Mouse (Mus musculus): Measurements from ENCODE around the gene Ccdc86. TPM values are rescaled to one million over a fixed set of nuclear protein-coding genes. Genes with fewer than 3 reads are reported as not detected.
A peak's percentile ranks its signal among the peaks of the same experiment; 100 is the strongest.

The Ccdc86 gene
- polyA plus RNA-seq, 1 experiment from 2014 or later = 26.6 TPM

GRCm38 (mm10) chr19:10901046-10901445 lies 48.0 kb downstream of the Ccdc86 start:
- WGBS = 87% methylated on average over 5 of the region's 5 CpGs

GRCm38 (mm10) chr19:10900315-10900714 lies 48.8 kb downstream of the Ccdc86 start:
- 64% methylated on average over 6 of the region's 6 CpGs for WGBS
- H3K4me1 ChIP-seq = peaks cover 26% of the 10 kb centered on the region
- H3K9ac ChIP-seq = no peak overlapping the region
- H3K27ac ChIP-seq = no peak overlapping the region
- H3K27me3 ChIP-seq = no peaks in the 10 kb centered on the region
- no peak for ATAC-seq (ENCODE audit: borderline replicate concordance, extremely low read depth, low FRiP score, low TSS enrichment)
- H3K4me2 ChIP-seq = no peak overlapping the region
- no peak overlapping the region for H3K4me3 ChIP-seq
- H3K36me3 ChIP-seq = peaks cover 77% of the 10 kb centered on the region
- H3K9me3 ChIP-seq = no peaks in the 10 kb centered on the region

More at GRCm38 (mm10) chr19:10901046-10901445, 48.0 kb downstream of the Ccdc86 start:
- Histone ChIP-seq H3K36me3 (peaks cover 85% of the 10 kb centered on the region), H3K4me2 (no peak overlapping the region), H3K27me3 (no peaks in the 10 kb centered on the region), H3K27ac (no peak overlapping the region), H3K9ac (no peak overlapping the region), H3K4me1 (peaks cover 32% of the 10 kb centered on the region), H3K9me3 (no peaks in the 10 kb centered on the region), H3K4me3 (no peak overlapping the region)
- ATAC-seq (ENCODE audit: borderline replicate concordance, extremely low read depth, low FRiP score, low TSS enrichment) = no peak

- H3K9ac ChIP-seq = no peak overlapping the region
- no peak overlapping the region for H3K27ac ChIP-seq
- no peak overlapping the region for H3K4me2 ChIP-seq
- no peaks in the 10 kb centered on the region for H3K9me3 ChIP-seq
- H3K4me1 ChIP-seq = peaks cover 19% of the 10 kb centered on the region
- H3K36me3 ChIP-seq = peaks cover 53% of the 10 kb centered on the region
- WGBS = 78% methylated on average over 8 of the region's 8 CpGs
- H3K4me3 ChIP-seq = no peak overlapping the region
- no peaks in the 10 kb centered on the region for H3K27me3 ChIP-seq
- no peak for ATAC-seq (ENCODE audit: borderline replicate concordance, extremely low read depth, low FRiP score, low TSS enrichment)
Measured at GRCm38 (mm10) chr19:10897491-10897890, 51.6 kb downstream of the Ccdc86 start.

- ATAC-seq (ENCODE audit: borderline replicate concordance, extremely low read depth, low FRiP score, low TSS enrichment) = no peak
- no peaks in the 10 kb centered on the region for H3K27me3 ChIP-seq
- peak overlapping the region; percentile 99 for H3K4me3 ChIP-seq
- H3K36me3 ChIP-seq = peaks cover 46% of the 10 kb centered on the region
- no peaks in the 10 kb centered on the region for H3K9me3 ChIP-seq
- H3K27ac ChIP-seq = no peak overlapping the region
- H3K4me2 ChIP-seq = peak overlapping the region; percentile 84
- peaks cover 19% of the 10 kb centered on the region for H3K4me1 ChIP-seq
- 59% methylated on average over 7 of the region's 7 CpGs for WGBS
- peak overlapping the region; percentile 94; the same call in 1 of the 2 replicates for H3K9ac ChIP-seq
Measured at GRCm38 (mm10) chr19:10896849-10897248, 52.2 kb downstream of the Ccdc86 start.

GRCm38 (mm10) chr19:10895708-10896107 lies 53.4 kb downstream of the Ccdc86 start:
- no peak for ATAC-seq (ENCODE audit: borderline replicate concordance, extremely low read depth, low FRiP score, low TSS enrichment)
- H3K27ac ChIP-seq = peak overlapping the region; percentile 94
- WGBS = under 1% methylated on average over 16 of the region's 16 CpGs
- H3K9ac ChIP-seq = peak overlapping the region; percentile 94
- no peaks in the 10 kb centered on the region for H3K9me3 ChIP-seq
- peak overlapping the region; percentile 84 for H3K4me2 ChIP-seq
- H3K4me3 ChIP-seq = peak overlapping the region; percentile 99
- H3K4me1 ChIP-seq = peaks cover 19% of the 10 kb centered on the region
- peaks cover 36% of the 10 kb centered on the region for H3K36me3 ChIP-seq
- H3K27me3 ChIP-seq = no peaks in the 10 kb centered on the region

GRCm38 (mm10) chr19:10895016-10895528 lies 54.0 kb downstream of the Ccdc86 start, which contains the start of gene Prpf19:
TSS of gene Prpf19 (plus strand) at chr19:10895231.
- WGBS = under 1% methylated on average over 43 of the region's 43 CpGs
- Histone ChIP-seq H3K4me3 (peak within 1 kb of the TSS; percentile 99), H3K4me2 (peak within 1 kb of the TSS; percentile 84), H3K27ac (peak within 1 kb of the TSS; percentile 94), H3K4me1 (peaks cover 19% of the 10 kb centered on the region), H3K9me3 (no peaks in the 10 kb centered on the region), H3K27me3 (no peaks in the 10 kb centered on the region), H3K9ac (peak within 1 kb of the TSS; percentile 94), H3K36me3 (peaks cover 30% of the 10 kb centered on the region)
- ATAC-seq (ENCODE audit: borderline replicate concordance, extremely low read depth, low FRiP score, low TSS enrichment) = peak; percentile 96

GRCm38 (mm10) chr19:10892201-10892600 lies 56.9 kb downstream of the Ccdc86 start:
- Histone ChIP-seq H3K4me1 (peaks cover 18% of the 10 kb centered on the region), H3K9me3 (no peaks in the 10 kb centered on the region), H3K27ac (no peak overlapping the region), H3K27me3 (no peaks in the 10 kb centered on the region), H3K4me3 (no peak overlapping the region), H3K36me3 (peaks cover 1% of the 10 kb centered on the region; the same call in 1 of the 2 replicates), H3K9ac (no peak overlapping the region), H3K4me2 (no peak overlapping the region)
- no peak for ATAC-seq (ENCODE audit: borderline replicate concordance, extremely low read depth, low FRiP score, low TSS enrichment)
- WGBS = 82% methylated on average over 3 of the region's 3 CpGs

Other genes starting within 250 kb of the Ccdc86 start
- 0.45 and 0.91 TPM in 2 replicates for gene Cd5, start 210.3 kb downstream of the Ccdc86 start, polyA plus RNA-seq (2015; fragmentation: Nextera tagmentation; extraction: Ambion mirVana)
- 0.11 and 0.60 TPM in 2 replicates for gene Cd6, start 119.2 kb downstream of the Ccdc86 start, polyA plus RNA-seq (2015; fragmentation: Nextera tagmentation; extraction: Ambion mirVana)
- gene Slc15a3, start 109.5 kb downstream of the Ccdc86 start, polyA plus RNA-seq (2015; fragmentation: Nextera tagmentation; extraction: Ambion mirVana) = 0.42 and 0.46 TPM in 2 replicates
- 75.9 TPM in 2 replicates for gene Tmem132a, start 79.3 kb downstream of the Ccdc86 start, polyA plus RNA-seq (2015; fragmentation: Nextera tagmentation; extraction: Ambion mirVana)
- 138 TPM in 2 replicates for gene Tmem109, start 67.3 kb downstream of the Ccdc86 start, polyA plus RNA-seq (2015; fragmentation: Nextera tagmentation; extraction: Ambion mirVana)
- 35.8 and 39.8 TPM in 2 replicates for gene Prpf19, start 54.0 kb downstream of the Ccdc86 start, polyA plus RNA-seq (2015; fragmentation: Nextera tagmentation; extraction: Ambion mirVana)
- not detected in 2 replicates for gene Zp1, start 28.6 kb downstream of the Ccdc86 start, polyA plus RNA-seq (2015; fragmentation: Nextera tagmentation; extraction: Ambion mirVana)
- 0.09 and 0.11 TPM in 2 replicates for gene Ptgdr2, start 12.1 kb downstream of the Ccdc86 start, polyA plus RNA-seq (2015; fragmentation: Nextera tagmentation; extraction: Ambion mirVana)
- gene Ms4a10, start 25.4 kb upstream of the Ccdc86 start, polyA plus RNA-seq (2015; fragmentation: Nextera tagmentation; extraction: Ambion mirVana) = not detected in 2 replicates
- gene Ms4a15, start 44.0 kb upstream of the Ccdc86 start, polyA plus RNA-seq (2015; fragmentation: Nextera tagmentation; extraction: Ambion mirVana) = 0.27 TPM in 1 of 2 replicates, not detected in the other
- not detected in 2 replicates for gene Ms4a18, start 68.8 kb upstream of the Ccdc86 start, polyA plus RNA-seq (2015; fragmentation: Nextera tagmentation; extraction: Ambion mirVana)
- 0.19 TPM in 1 of 2 replicates, not detected in the other for gene Ms4a8a, start 131.8 kb upstream of the Ccdc86 start, polyA plus RNA-seq (2015; fragmentation: Nextera tagmentation; extraction: Ambion mirVana)
- gene 1700017D01Rik, start 181.6 kb upstream of the Ccdc86 start, polyA plus RNA-seq (2015; fragmentation: Nextera tagmentation; extraction: Ambion mirVana) = not detected in 2 replicates
- not detected in 2 replicates for gene 1700025F22Rik, start 216.1 kb upstream of the Ccdc86 start, polyA plus RNA-seq (2015; fragmentation: Nextera tagmentation; extraction: Ambion mirVana)
- gene Ms4a13, start 247.5 kb upstream of the Ccdc86 start, polyA plus RNA-seq (2015; fragmentation: Nextera tagmentation; extraction: Ambion mirVana) = not detected in 2 replicates

Measured in lung, embryonic 15.5 days (tissue).